Mouse (Mus musculus): ENCODE results near the gene Gm11146. TPM values are rescaled to one million over a fixed set of nuclear protein-coding genes. Genes with fewer than 3 reads are reported as not detected.

The Gm11146 gene
- total and polyA plus RNA-seq, 3 experiments: not detected

- H3K36me3 ChIP-seq (ENCODE audit: control insufficient read depth in 1 of 2, insufficient read depth in 2 of 2, low read length in 2 of 2): no peaks in the 10 kb centered on the region
- TF ChIP-seq TBP (IDR thresholded peaks at IDR 0.05; ENCODE audit: low read depth, low read length): no peak
- TF ChIP-seq RCOR1 (IDR thresholded peaks at IDR 0.05; ENCODE audit: low read depth, low read length): no peak
- no peak for TF ChIP-seq ZKSCAN1 (IDR thresholded peaks at IDR 0.05; ENCODE audit: low read depth, low read length)
- TF ChIP-seq POLR2AphosphoS5 (IDR thresholded peaks at IDR 0.05; ENCODE audit: borderline replicate concordance, low read depth, low read length): no peak
- no peak for TF ChIP-seq GABPA (IDR thresholded peaks at IDR 0.05; ENCODE audit: low read depth, low read length)
- TF ChIP-seq ZMIZ1 (IDR thresholded peaks at IDR 0.05; ENCODE audit: low read depth, low read length): no peak
- TF ChIP-seq TAL1 (IDR thresholded peaks at IDR 0.05; ENCODE audit: low read length): no peak
- no peak for TF ChIP-seq GATA1 (IDR thresholded peaks at IDR 0.05; ENCODE audit: low read depth, low read length)
- TF ChIP-seq MAX (IDR thresholded peaks at IDR 0.05; ENCODE audit: low read length): no peak
- TF ChIP-seq POLR2AphosphoS2 (IDR thresholded peaks at IDR 0.05; ENCODE audit: low read length): no peak
- TF ChIP-seq ZC3H11A (IDR thresholded peaks at IDR 0.05; ENCODE audit: low read depth, low read length): no peak
- no peak for TF ChIP-seq UBTF (IDR thresholded peaks at IDR 0.05; ENCODE audit: borderline replicate concordance, insufficient read depth, low read depth, low read length)
These were observed 34.6 kb upstream of the Gm11146 start for GRCm38 (mm10) chr16:77636497-77636896.

GRCm38 (mm10) chr16:77632315-77632881, 30.5 kb upstream of the Gm11146 start:
- Histone ChIP-seq H3K9me3 (replicated peaks; ENCODE audit: insufficient read depth, low read length) (no peaks in the 10 kb centered on the region), H3K27me3 (ENCODE audit: control insufficient read depth in 1 of 2, insufficient read depth in 2 of 2, low read length in 2 of 2) (no peaks in the 10 kb centered on the region), H3K4me3 (ENCODE audit: control insufficient read depth in 1 of 2, insufficient read depth in 1 of 2, low read depth in 2 of 2, low read length in 2 of 2) (no peak overlapping the region), H3K36me3 (ENCODE audit: control insufficient read depth in 1 of 2, insufficient read depth in 2 of 2, low read length in 2 of 2) (no peaks in the 10 kb centered on the region), H3K9ac (ENCODE audit: control insufficient read depth, low read depth, low read length, poor library complexity, severe bottlenecking) (no peak overlapping the region), H3K79me2 (ENCODE audit: control insufficient read depth, insufficient read depth, low read length, poor library complexity) (no peaks in the 10 kb centered on the region), H3K27ac (ENCODE audit: control insufficient read depth, low read depth, low read length) (no peak overlapping the region), H3K4me1 (ENCODE audit: control insufficient read depth in 1 of 2, insufficient read depth in 2 of 2, low read length in 2 of 2) (no peaks in the 10 kb centered on the region)
- no peak for DNase-seq (ENCODE audit: low read depth, low spot score)
- TF ChIP-seq POLR2AphosphoS2 (IDR thresholded peaks at IDR 0.05; ENCODE audit: low read length) (no peak), KAT2A (conservative IDR thresholded peaks at IDR 0.05; ENCODE audit: low read depth, low read length) (no peak), TBP (IDR thresholded peaks at IDR 0.05; ENCODE audit: low read depth, low read length) (no peak)

More at GRCm38 (mm10) chr16:77636497-77636896, 34.6 kb upstream of the Gm11146 start:
- H3K79me2 ChIP-seq (ENCODE audit: control insufficient read depth, insufficient read depth, low read length, poor library complexity): no peaks in the 10 kb centered on the region
- no peak for DNase-seq (ENCODE audit: low read depth, low spot score)
- no peak overlapping the region for H3K4me3 ChIP-seq (ENCODE audit: control insufficient read depth in 1 of 2, insufficient read depth in 1 of 2, low read depth in 2 of 2, low read length in 2 of 2)
- H3K4me1 ChIP-seq (ENCODE audit: control insufficient read depth in 1 of 2, insufficient read depth in 2 of 2, low read length in 2 of 2): no peaks in the 10 kb centered on the region
- no peaks in the 10 kb centered on the region for H3K27me3 ChIP-seq (ENCODE audit: control insufficient read depth in 1 of 2, insufficient read depth in 2 of 2, low read length in 2 of 2)
- no peak overlapping the region for H3K27ac ChIP-seq (ENCODE audit: control insufficient read depth, low read depth, low read length)
- no peak overlapping the region for H3K9ac ChIP-seq (ENCODE audit: control insufficient read depth, low read depth, low read length, poor library complexity, severe bottlenecking)
- H3K9me3 ChIP-seq (replicated peaks; ENCODE audit: insufficient read depth, low read length): no peaks in the 10 kb centered on the region

- H3K36me3 ChIP-seq (ENCODE audit: control insufficient read depth in 1 of 2, insufficient read depth in 2 of 2, low read length in 2 of 2): no peaks in the 10 kb centered on the region
- H3K9ac ChIP-seq (ENCODE audit: control insufficient read depth, low read depth, low read length, poor library complexity, severe bottlenecking): no peak overlapping the region
- no peak overlapping the region for H3K4me3 ChIP-seq (ENCODE audit: control insufficient read depth in 1 of 2, insufficient read depth in 1 of 2, low read depth in 2 of 2, low read length in 2 of 2)
- no peak for TF ChIP-seq ZC3H11A (IDR thresholded peaks at IDR 0.05; ENCODE audit: low read depth, low read length)
- no peak for TF ChIP-seq BHLHE40 (IDR thresholded peaks at IDR 0.05; ENCODE audit: borderline replicate concordance, low read depth, low read length)
- H3K9me3 ChIP-seq (replicated peaks; ENCODE audit: insufficient read depth, low read length): no peaks in the 10 kb centered on the region
- no peak overlapping the region for H3K27ac ChIP-seq (ENCODE audit: control insufficient read depth, low read depth, low read length)
- no peaks in the 10 kb centered on the region for H3K27me3 ChIP-seq (ENCODE audit: control insufficient read depth in 1 of 2, insufficient read depth in 2 of 2, low read length in 2 of 2)
- no peaks in the 10 kb centered on the region for H3K4me1 ChIP-seq (ENCODE audit: control insufficient read depth in 1 of 2, insufficient read depth in 2 of 2, low read length in 2 of 2)
- H3K79me2 ChIP-seq (ENCODE audit: control insufficient read depth, insufficient read depth, low read length, poor library complexity): no peaks in the 10 kb centered on the region
- no peak for DNase-seq (ENCODE audit: low read depth, low spot score)
These were observed 20.8 kb upstream of the Gm11146 start for GRCm38 (mm10) chr16:77622681-77623080.

Data from MEL (cell line).